Mouse (Mus musculus): ENCODE results near the gene AI413582.

AI413582 gene

DNA sequence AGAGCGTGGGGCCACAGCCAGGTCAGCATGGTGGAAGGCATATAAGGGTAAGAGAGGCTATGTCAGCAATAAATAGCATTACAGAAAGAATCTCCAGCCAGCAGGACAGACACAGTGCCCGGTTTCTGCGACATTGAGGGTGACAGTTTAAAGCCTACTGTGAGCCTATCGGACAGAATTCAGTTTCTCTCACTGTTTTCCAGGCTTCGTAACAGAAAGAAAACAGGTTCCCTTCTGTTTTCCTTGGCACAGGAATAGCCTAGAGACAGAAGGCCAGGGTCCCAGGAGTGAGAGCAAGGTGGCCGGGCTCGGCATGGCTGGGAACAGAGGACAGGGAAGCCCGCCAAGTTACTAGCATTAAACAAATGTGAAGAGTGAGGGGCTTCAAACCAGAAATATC, 14.3 kb upstream of the AI413582 start:
- DNase-seq (ENCODE audit: low spot score), result no peak

DNA sequence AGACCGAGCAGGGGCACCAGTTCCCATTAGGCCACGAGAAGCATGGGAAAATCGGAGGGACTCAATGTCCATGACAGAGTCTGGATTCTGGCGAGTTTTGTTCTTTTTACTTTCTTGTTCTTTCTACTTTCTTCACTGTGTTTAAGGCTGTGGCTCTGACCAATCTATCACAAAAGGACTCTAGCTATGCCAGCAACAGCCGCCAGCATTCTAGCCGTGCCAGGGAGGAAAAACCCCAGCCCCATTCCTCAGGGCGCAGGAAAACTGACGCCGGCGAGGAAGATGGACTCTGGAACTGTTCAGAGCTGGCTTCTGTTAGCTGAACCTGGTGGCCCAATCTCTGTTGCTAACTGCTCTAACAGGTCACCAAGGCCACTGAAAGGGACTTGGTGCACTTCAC, 12.9 kb upstream of the AI413582 start:
- DNase-seq (ENCODE audit: low spot score), result no peak

- DNase-seq (ENCODE audit: low spot score), result no peak
Measured at GRCm38 (mm10) chr17:27577468-27577867, 11.9 kb upstream of the AI413582 start.

- no peak for DNase-seq (ENCODE audit: low spot score)
Measured at GRCm38 (mm10) chr17:27576056-27576455, 10.5 kb upstream of the AI413582 start.

- DNase-seq (ENCODE audit: low spot score), result no peak
Measured at GRCm38 (mm10) chr17:27575116-27575776, 9.7 kb upstream of the AI413582 start.

- DNase-seq (ENCODE audit: low spot score), result no peak
Measured at GRCm38 (mm10) chr17:27574470-27575115, 9.0 kb upstream of the AI413582 start.

DNA sequence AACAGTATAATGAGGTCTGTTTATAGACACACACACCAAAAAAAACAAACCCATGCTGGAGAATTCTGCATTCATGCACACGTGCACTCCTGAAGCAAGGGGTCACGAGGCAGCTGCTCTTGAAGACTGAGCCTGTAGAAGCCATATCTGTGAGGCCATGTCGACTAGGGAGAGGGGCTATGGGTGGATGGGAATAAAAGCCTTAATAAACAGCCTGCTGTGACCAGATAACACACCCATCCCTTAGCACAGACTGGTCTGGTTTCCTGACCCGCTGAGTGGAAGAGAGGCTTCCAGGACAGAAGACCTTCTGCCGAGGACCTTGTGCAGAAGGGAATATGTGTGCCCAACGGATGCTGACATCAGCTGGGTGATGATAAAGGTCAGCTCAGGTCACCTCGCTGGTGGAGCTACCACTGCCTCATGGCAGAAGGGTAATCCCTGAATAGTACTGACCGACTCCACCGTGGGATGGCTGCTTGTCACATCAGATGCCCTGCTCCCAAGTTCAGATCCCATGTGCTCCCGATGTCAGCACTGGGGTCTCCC, 8.3 kb upstream of the AI413582 start:
- DNase-seq (ENCODE audit: low spot score), result no peak

DNA sequence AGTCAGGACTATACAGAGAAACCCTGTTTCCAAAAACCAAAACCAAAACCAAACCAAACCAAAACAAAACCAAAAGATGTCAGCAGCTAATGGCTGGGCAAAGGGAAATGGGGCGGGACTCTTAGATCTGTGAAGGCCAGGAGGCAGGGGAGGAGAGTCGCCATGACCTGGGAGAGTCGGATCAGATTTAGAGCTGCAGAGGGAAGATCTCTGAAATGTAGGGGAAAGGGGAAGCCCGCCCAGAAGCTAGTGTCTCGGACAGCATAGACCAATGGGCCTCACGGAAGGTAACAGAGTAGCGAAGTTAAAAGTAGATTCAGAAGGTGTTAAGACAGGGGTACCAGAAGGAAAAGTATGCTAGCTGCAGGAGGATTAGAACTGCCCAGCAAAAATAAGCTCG, 5.8 kb upstream of the AI413582 start:
- DNase-seq (ENCODE audit: low spot score), result no peak

DNA sequence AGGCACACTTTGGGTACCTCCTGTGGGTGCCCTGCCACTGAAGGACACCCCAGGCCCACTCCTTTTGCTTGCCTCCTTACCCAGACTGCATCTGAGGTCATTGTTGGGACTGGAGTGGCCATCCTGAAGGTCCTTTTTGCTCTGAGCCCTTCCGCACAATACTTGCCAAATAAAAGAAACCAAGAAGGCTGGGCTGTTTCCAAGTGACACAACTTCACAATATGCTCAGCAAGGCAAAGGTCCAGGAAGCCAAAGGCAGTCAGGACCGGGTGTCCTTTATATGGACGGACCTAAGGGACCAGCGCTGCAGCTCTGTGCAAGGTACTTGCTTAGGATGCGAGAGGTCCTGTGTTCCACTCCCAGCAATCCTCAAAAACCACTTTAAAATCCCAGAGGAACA, 2.7 kb upstream of the AI413582 start:
- DNase-seq (ENCODE audit: low spot score), result no peak

DNA sequence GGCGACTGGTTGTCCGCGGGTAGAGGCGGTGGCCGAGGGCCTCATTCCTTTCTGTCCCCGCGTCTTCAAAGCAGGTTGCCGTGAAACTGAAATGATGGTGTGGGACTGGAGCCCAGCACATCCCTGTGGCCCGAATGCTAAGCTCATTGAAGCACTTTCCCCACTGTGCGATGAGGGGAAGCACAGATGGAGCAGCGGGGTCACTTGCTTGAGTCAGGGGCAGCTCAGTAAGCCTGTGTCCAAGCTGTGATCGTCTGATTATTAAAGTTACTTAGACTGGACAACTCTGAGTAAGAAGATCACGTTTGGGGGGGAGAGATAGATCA, 349 bp upstream of the AI413582 start:
- DNase-seq (ENCODE audit: low spot score), result no peak

GRCm38 (mm10) chr17:27564391-27565162, 979 bp downstream of the AI413582 start:
- DNase-seq (ENCODE audit: low spot score), result no peak

DNA sequence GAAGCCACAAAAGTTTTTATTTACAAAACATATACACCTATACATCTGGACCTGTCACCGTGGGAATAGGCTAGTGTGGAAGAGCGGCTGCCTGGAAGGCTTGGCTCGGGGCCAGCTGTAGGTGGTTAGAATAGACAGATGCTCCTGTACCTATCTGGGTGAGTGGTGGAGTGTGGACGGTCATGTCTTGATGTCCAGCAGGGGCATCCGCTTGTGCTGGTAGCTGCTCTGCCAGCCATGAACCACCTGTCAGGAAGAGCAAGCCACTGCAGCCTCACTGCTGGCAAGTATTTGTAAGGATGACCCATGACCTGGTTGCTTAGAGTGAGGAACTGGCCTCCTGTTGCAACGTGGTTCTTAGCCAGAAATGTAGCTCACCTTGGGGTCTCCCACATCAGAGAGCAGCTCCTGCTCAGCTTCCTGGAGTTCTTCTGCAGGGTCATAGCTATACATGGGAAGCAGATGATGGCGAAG, 1.7 kb downstream of the AI413582 start:
- DNase-seq (ENCODE audit: low spot score), result no peak

GRCm38 (mm10) chr17:27561809-27562526, 3.6 kb downstream of the AI413582 start:
- DNase-seq (ENCODE audit: low spot score), result no peak

- DNase-seq (ENCODE audit: low spot score), result no peak
Measured at GRCm38 (mm10) chr17:27560926-27561480, 4.6 kb downstream of the AI413582 start.

DNA sequence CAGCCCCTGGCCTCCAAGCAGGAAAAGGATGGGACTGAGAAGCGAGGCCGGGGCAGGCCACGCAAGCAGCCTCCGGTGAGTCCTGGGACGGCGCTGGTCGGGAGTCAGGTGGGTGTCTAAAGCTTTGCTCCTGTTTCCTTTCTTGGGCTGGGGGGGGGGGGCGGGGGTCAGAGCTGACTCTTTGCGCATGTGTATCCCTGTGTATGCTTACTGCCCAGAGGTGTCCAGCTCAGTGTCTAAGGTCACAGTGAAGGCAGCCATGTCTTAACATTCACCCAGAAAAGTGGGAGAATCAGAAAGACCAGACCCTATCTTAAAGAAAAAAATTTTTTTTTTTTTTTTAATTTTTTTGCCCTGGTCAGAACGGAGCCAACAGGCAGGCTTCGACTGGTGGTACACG, 6.0 kb downstream of the AI413582 start:
- DNase-seq (ENCODE audit: low spot score), result no peak

GRCm38 (mm10) chr17:27558845-27559244, 6.7 kb downstream of the AI413582 start:
- DNase-seq (ENCODE audit: low spot score), result no peak

- DNase-seq (ENCODE audit: low spot score), result no peak
Measured at GRCm38 (mm10) chr17:27557927-27558661, 7.5 kb downstream of the AI413582 start.

DNA sequence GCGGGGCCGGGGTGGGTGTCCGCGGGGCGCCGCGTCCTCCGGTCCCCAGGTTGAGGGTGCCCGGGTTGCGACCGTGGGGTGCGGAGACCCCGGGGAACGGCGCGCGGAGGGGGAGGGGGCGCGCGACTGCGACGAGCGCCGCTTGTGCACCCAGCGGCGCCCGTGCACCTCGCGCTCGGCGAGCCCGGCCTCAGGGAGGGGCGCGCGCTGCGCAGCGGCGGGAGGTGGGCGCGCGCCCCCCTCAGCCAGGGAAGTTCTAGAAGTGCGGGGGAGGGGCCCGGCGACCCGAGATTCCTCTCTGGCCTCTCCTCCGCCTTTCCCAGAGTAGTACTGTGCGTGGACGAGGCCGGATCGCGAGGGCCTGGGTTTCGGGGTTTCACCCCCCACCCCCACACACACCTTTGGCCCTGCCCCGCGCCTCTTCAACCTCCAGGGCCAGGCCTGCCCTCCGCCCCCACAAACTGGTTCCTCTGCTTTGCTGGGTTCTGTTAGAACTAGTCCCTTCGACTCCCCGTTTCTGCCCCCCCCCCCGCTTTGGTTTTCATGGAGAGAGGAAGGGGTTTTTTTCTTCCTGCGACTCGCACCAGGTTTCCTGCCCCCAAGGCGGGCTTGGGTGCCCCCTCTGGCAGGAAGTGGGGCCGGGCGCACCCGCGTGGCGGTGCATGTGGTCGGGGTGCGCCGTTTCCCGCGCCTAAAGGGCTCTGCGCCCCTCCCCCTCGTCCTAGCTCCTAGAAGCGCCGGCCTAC, 8.2 kb downstream of the AI413582 start:
- no peak for DNase-seq (ENCODE audit: low spot score)

- DNase-seq (ENCODE audit: low spot score), result peak; percentile 85
Measured at GRCm38 (mm10) chr17:27556315-27557011, 9.1 kb downstream of the AI413582 start, which contains the start of gene Hmga1. Hmga1 (plus strand) TSS chr17:27556497.

Data from c-Kit-positive CD71-positive TER-119-positive erythroid progenitor cells, embryonic 14.5 days (primary cell).